Mouse (Mus musculus) yolk sac, embryonic 10.5 days (tissue): Measurements from ENCODE around the gene Slc22a27.
A peak's percentile ranks its signal among the peaks of the same experiment; 100 is the strongest.
"Not testable (repeated sequence)": the region's sequence is repeated elsewhere in the genome, so short reads cannot be mapped to it uniquely, and the experiment has no call there.

ENCODE experiments used
- DNase-seq: peaks from one replicate; pipeline ENCODE4 v3.0.0-alpha.2; 2017; ENCODE audit warnings: low spot score

The Slc22a27 gene

GRCm38 (mm10) chr19:7965927-7966326, at the start of gene Slc22a27:
TSS of gene Slc22a27 (minus strand) at chr19:7966027.
- not testable (repeated sequence) for DNase-seq

GRCm38 (mm10) chr19:8011596-8011995, 45.8 kb upstream of the Slc22a27 start:
- DNase-seq, result not testable (repeated sequence)

GRCm38 (mm10) chr19:8009086-8009485, 43.3 kb upstream of the Slc22a27 start:
- DNase-seq, result not testable (repeated sequence)

GRCm38 (mm10) chr19:7968703-7969102, 2.9 kb upstream of the Slc22a27 start:
- DNase-seq, result peak; percentile 9

- not testable (repeated sequence) for DNase-seq
Measured at GRCm38 (mm10) chr19:7966550-7966949, 723 bp upstream of the Slc22a27 start.

- not testable (repeated sequence) for DNase-seq
Measured at GRCm38 (mm10) chr19:7939391-7939790, 26.4 kb downstream of the Slc22a27 start.

GRCm38 (mm10) chr19:7876626-7877025, 89.2 kb downstream of the Slc22a27 start:
- DNase-seq, result no peak

- no peak for DNase-seq
Measured at GRCm38 (mm10) chr19:7829851-7830250, 136.0 kb downstream of the Slc22a27 start.
